Mouse (Mus musculus) bone marrow, adult 2 months (tissue): ENCODE data around the gene Sprtn. TPM values are rescaled to one million over a fixed set of nuclear protein-coding genes. Genes with fewer than 3 reads are reported as not detected.

Source experiments
- H3K27ac ChIP-seq: fragments of 200-500 bp; 2 replicates; pipeline ENCODE4 v1.5.1; 2012; ENCODE audit warnings: low read depth, mild to moderate bottlenecking, control low read depth, inconsistent platforms, low read length; ENCODE audit not compliant: control insufficient read depth, poor library complexity, insufficient read depth
- H3K4me1 ChIP-seq: fragments of 200-500 bp; 2 replicates; pipeline ENCODE4 v1.6.1; 2011; ENCODE audit warnings: low read length; ENCODE audit not compliant: control insufficient read depth, insufficient read depth
- H3K4me3 ChIP-seq: fragments of 200-500 bp; replicated peaks from 2 replicates; pipeline ENCODE3; 2011; ENCODE audit warnings: mild to moderate bottlenecking, low read depth, low read length, control low read depth; ENCODE audit not compliant: control insufficient read depth
- CTCF ChIP-seq: fragments of 200-500 bp; IDR thresholded peaks from 2 replicates; pipeline ENCODE4 v1.5.1; 2011; ENCODE audit warnings: low read length, control low read depth; ENCODE audit not compliant: control insufficient read depth, insufficient read depth
- POLR2A ChIP-seq: fragments of 200-500 bp; IDR thresholded peaks from 2 replicates; pipeline ENCODE4 v1.6.1; 2011; ENCODE audit warnings: low read depth, mild to moderate bottlenecking, control low read depth, low read length, borderline replicate concordance; ENCODE audit not compliant: control insufficient read depth
- WGBS: fragments of 180-500 bp; shearing (Covaris S2); methylation state at CpG from one replicate; pipeline ENCODE4 v1.1.7; 2018; 5-methylcytosine and 5-hydroxymethylcytosine counted together
- polyA plus RNA-seq: library from polyadenylated mRNA; stranded (reverse); fragments of >200 nt; gene quantifications from 2 replicates; pipeline ENCODE4 v1.2.4, GENCODE M21; 2011; ENCODE audit warnings: low replicate concordance; ENCODE audit not compliant: missing spikeins, insufficient read depth, insufficient read length

The Sprtn gene
- polyA plus RNA-seq, 1 experiment, result 13.8 TPM

- 17% methylated on average over 3 of the region's 3 CpGs for WGBS
- Histone ChIP-seq H3K27ac (no peak overlapping the region), H3K4me1 (peaks cover 4% of the 10 kb centered on the region), H3K4me3 (no peak overlapping the region)
- TF ChIP-seq CTCF (no peak), POLR2A (no peak)
Measured at GRCm38 (mm10) chr8:124866669-124867068, 31.0 kb upstream of the Sprtn start.

- TF ChIP-seq POLR2A, result no peak
- no peak for TF ChIP-seq CTCF
- H3K4me1 ChIP-seq, result peaks cover 4% of the 10 kb centered on the region
- H3K4me3 ChIP-seq, result no peak overlapping the region
- H3K27ac ChIP-seq, result no peak overlapping the region
- 70% methylated on average over 2 of the region's 2 CpGs for WGBS
Measured at GRCm38 (mm10) chr8:124867126-124867525, 30.6 kb upstream of the Sprtn start.

GRCm38 (mm10) chr8:124869708-124870107 is 28.0 kb upstream of the Sprtn start:
- H3K4me3 ChIP-seq, result no peak overlapping the region
- WGBS, result 88% methylated on average over 6 of the region's 6 CpGs
- TF ChIP-seq CTCF, result no peak
- no peak for TF ChIP-seq POLR2A
- peaks cover 3% of the 10 kb centered on the region for H3K4me1 ChIP-seq
- H3K27ac ChIP-seq, result no peak overlapping the region

DNA sequence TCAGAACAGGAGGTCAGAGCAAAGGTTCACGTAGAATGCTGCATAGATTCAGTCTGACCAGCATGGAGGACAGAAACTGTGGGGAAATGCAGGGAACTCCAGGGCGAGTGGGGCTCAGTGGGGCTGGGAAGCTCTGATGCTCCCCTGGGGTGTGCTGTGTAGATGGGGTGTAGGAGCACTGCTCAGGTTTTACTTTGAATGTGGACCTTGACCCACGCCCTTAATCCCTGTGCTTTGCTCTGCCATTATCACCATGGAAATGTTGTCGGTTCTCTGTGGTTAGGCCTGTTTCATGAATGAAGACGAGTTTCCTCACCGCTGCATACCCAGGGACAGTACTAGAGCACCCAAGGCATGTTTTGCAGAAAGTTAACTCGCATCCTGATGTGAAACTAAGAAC is 26.2 kb upstream of the Sprtn start:
- H3K4me3 ChIP-seq, result no peak overlapping the region
- H3K4me1 ChIP-seq, result peaks cover 2% of the 10 kb centered on the region; the same call in 1 of the 2 replicates
- 88% methylated on average over 7 of the region's 7 CpGs for WGBS

GRCm38 (mm10) chr8:124872081-124872480 is 25.6 kb upstream of the Sprtn start:
- no peak overlapping the region for H3K27ac ChIP-seq
- peaks cover under 1% of the 10 kb centered on the region; the same call in 1 of the 2 replicates for H3K4me1 ChIP-seq
- 88% methylated on average over 7 of the region's 7 CpGs for WGBS
- TF ChIP-seq POLR2A (no peak), CTCF (no peak)
- H3K4me3 ChIP-seq, result no peak overlapping the region

More for the DNA sequence above, 26.2 kb upstream of the Sprtn start:
- no peak overlapping the region for H3K27ac ChIP-seq
- TF ChIP-seq POLR2A, result no peak
- TF ChIP-seq CTCF, result no peak

DNA sequence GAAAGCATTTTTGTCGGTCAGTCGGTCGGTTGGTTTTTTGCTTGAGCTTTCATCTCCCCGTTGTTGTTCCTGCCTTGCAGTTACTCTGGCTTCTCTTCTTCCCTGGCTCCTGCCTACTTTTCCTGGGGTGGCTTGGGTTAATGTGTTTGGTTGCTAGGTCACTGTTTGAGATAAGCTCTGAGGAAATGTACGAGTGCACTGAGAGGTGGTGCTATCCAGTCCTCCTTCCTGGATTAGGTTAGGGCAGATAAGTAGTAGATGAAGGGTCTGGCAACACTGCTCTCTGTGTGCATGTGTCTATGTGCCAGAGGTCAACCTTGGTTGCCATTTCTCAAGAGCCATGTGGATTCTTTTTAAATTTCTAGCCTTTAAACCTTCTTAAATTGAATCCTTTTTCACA is 25.0 kb upstream of the Sprtn start:
- Histone ChIP-seq H3K27ac (no peak overlapping the region), H3K4me1 (no peaks in the 10 kb centered on the region; the same call in 1 of the 2 replicates), H3K4me3 (no peak overlapping the region)
- no peak for TF ChIP-seq POLR2A
- no peak for TF ChIP-seq CTCF
- WGBS, result 86% methylated on average over 5 of the region's 5 CpGs

DNA sequence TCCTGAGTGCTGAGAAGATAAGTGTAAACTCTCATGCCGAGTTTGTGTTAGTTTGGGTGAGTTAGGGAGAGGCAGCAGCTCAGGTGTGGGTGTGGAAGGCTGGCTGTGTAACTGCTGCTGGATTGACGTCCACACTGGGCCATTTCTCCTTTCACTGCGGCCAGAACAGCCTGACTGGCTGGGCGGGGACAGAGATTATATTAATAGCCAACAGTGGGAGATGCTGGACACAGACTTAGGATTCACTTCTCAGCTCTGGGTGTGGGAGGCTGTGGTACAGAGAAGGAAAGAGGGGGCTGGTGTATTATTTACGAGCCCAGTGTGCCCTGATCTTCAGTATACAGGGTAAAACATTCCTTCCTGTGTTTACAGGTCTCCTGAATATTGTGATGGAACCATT is 19.5 kb upstream of the Sprtn start:
- H3K4me3 ChIP-seq, result no peak overlapping the region
- H3K4me1 ChIP-seq, result no peaks in the 10 kb centered on the region; the same call in 1 of the 2 replicates
- H3K27ac ChIP-seq, result no peak overlapping the region
- TF ChIP-seq CTCF (no peak), POLR2A (no peak)
- 80% methylated on average over 5 of the region's 5 CpGs for WGBS

GRCm38 (mm10) chr8:124878946-124879526 is 18.6 kb upstream of the Sprtn start:
- no peak for TF ChIP-seq CTCF
- no peak for TF ChIP-seq POLR2A
- Histone ChIP-seq H3K27ac (0 out of 2 replicates have a peak overlapping the region, but pooled peaks have one; percentile 10), H3K4me1 (no peaks in the 10 kb centered on the region; the same call in 1 of the 2 replicates), H3K4me3 (no peak overlapping the region)
- WGBS, result 68% methylated on average over 10 of the region's 10 CpGs
